Mouse (Mus musculus) mesoderm, embryonic 11.5 days (tissue): Measurements from ENCODE around the gene Synpo2.

Source experiments
- DNase-seq: peaks from one replicate; pipeline ENCODE4 v3.0.0-alpha.2; 2012; ENCODE audit warnings: low read depth, low spot score

Synpo2 gene

GRCm38 (mm10) chr3:123034752-123035151 lies 201.2 kb downstream of the Synpo2 start, which contains the start of gene Myoz2:
Myoz2 (minus strand) TSS chr3:123035015.
- DNase-seq = no peak

GRCm38 (mm10) chr3:123033804-123034203 lies 202.1 kb downstream of the Synpo2 start:
- no peak for DNase-seq
